In genomic region chr9:46378339-46378738, GRCm38 (mm10) we compare ENCODE assay signal across 31 mouse cellular contexts. TPM values are rescaled to one million over a fixed set of nuclear protein-coding genes. Genes with fewer than 3 reads are reported as not detected.
DNase-seq lines count a peak whose midpoint lies in the region; ATAC-seq and TF ChIP-seq lines count a peak whose summit lies in the region.
"Had no signal": no experiment of that assay in that cellular context is flagged by ENCODE, and none has a peak within 500 bp of the region (broad histone marks: within the 10 kb centered on the region; RNA-seq: fewer than 3 reads in every experiment).

No protein-coding gene starts in this region.

- H3K4me1 ChIP-seq in forebrain, postnatal 0 days (ENCODE audit: insufficient read depth), result no peaks in the 10 kb centered on the region
- H3K4me1 ChIP-seq in forebrain, embryonic 15.5 days, result no peaks in the 10 kb centered on the region
- H3K4me1 ChIP-seq: heart, embryonic 15.5 days; midbrain, embryonic 13.5 days had no signal

- no peaks in the 10 kb centered on the region for H3K36me3 ChIP-seq in forebrain, postnatal 0 days (ENCODE audit: insufficient read depth)
- H3K36me3 ChIP-seq in forebrain, embryonic 15.5 days, result no peaks in the 10 kb centered on the region
- H3K36me3 ChIP-seq: embryonic facial prominence, embryonic 10.5 days; heart, embryonic 15.5 days; limb, embryonic 10.5 days; midbrain, embryonic 13.5 days had no signal

- no peaks in the 10 kb centered on the region for H3K9me3 ChIP-seq in forebrain, postnatal 0 days (ENCODE audit: low read length)
- H3K9me3 ChIP-seq in forebrain, embryonic 15.5 days, result no peaks in the 10 kb centered on the region
- H3K9me3 ChIP-seq: embryonic facial prominence, embryonic 10.5 days; heart, embryonic 15.5 days; limb, embryonic 10.5 days; midbrain, embryonic 13.5 days had no signal

- TF ChIP-seq CTCF in forebrain, postnatal 0 days (IDR thresholded peaks at IDR 0.05; ENCODE audit: low read depth), result peak; percentile 32; the same call in 1 of the 2 replicates
- peak; percentile 59 for TF ChIP-seq CTCF in layer of hippocampus, adult 2 months (conservative IDR thresholded peaks at IDR 0.05)

- no peak for DNase-seq in forebrain, postnatal 0 days
- no peak for DNase-seq in layer of hippocampus, adult 2 months (ENCODE audit: low spot score in 2 of 2)
- DNase-seq in layer of hippocampus, postnatal 25 days (ENCODE audit: extremely low spot score in 1 of 2, low spot score in 1 of 2), result no peak
- DNase-seq in 3T3-L1 (ENCODE audit: low read depth, low spot score) (peak; percentile 8), ZHBTc4 (ENCODE audit: low read depth, low spot score) (peak; percentile 59)
- no peak for DNase-seq in kidney, adult 11 months
- no peak for DNase-seq in urinary bladder, adult 18-20 months (ENCODE audit: low spot score in 2 of 2)
- DNase-seq: adrenal gland, adult 8-10 months; cerebellum, adult 9-10 months; gastrocnemius, postnatal 10 days; kidney, postnatal 10 days; lung, postnatal 14 days; right cerebral cortex, postnatal 25 days had no signal

- H3K4me2 ChIP-seq in forebrain, postnatal 0 days (ENCODE audit: low read depth), result no peak overlapping the region
- H3K4me2 ChIP-seq in forebrain, embryonic 15.5 days (replicated peaks), result no peak overlapping the region
- H3K4me2 ChIP-seq: heart, embryonic 15.5 days; midbrain, embryonic 13.5 days had no signal

- no peak overlapping the region for H3K9ac ChIP-seq in forebrain, postnatal 0 days
- H3K9ac ChIP-seq in forebrain, embryonic 15.5 days (replicated peaks), result no peak overlapping the region
- H3K9ac ChIP-seq: heart, embryonic 15.5 days; midbrain, embryonic 13.5 days had no signal

- no peak overlapping the region for H3K27ac ChIP-seq in forebrain, postnatal 0 days (ENCODE audit: low read depth, low read length)
- no peak overlapping the region for H3K27ac ChIP-seq in forebrain, embryonic 15.5 days (replicated peaks)
- H3K27ac ChIP-seq in layer of hippocampus, adult 2 months, result no peak overlapping the region
- H3K27ac ChIP-seq: embryonic facial prominence, embryonic 10.5 days; heart, embryonic 15.5 days; midbrain, embryonic 13.5 days had no signal

- no peak for ATAC-seq in forebrain, postnatal 0 days
- no peak for ATAC-seq in forebrain, embryonic 15.5 days (replicated peaks)
- ATAC-seq: midbrain, embryonic 13.5 days had no signal

- no peak overlapping the region for H3K4me3 ChIP-seq in forebrain, postnatal 0 days (ENCODE audit: low read depth, low read length)
- no peak overlapping the region for H3K4me3 ChIP-seq in forebrain, embryonic 15.5 days
- H3K4me3 ChIP-seq in layer of hippocampus, adult 2 months, result no peak overlapping the region
- H3K4me3 ChIP-seq: embryonic facial prominence, embryonic 10.5 days; heart, embryonic 15.5 days; limb, embryonic 10.5 days; midbrain, embryonic 13.5 days; myocyte had no signal

- no peaks in the 10 kb centered on the region for H3K27me3 ChIP-seq in forebrain, postnatal 0 days (ENCODE audit: insufficient read depth, low read length)
- H3K27me3 ChIP-seq in forebrain, embryonic 15.5 days, result no peaks in the 10 kb centered on the region
- H3K27me3 ChIP-seq: heart, embryonic 15.5 days; midbrain, embryonic 13.5 days had no signal

- WGBS in forebrain, postnatal 0 days, result 88% methylated on average over 3 of the region's 3 CpGs
- 79% methylated on average over 3 of the region's 3 CpGs for WGBS in forebrain, embryonic 15.5 days

RNA-seq across cellular contexts. Expression of gene 4931429L15Rik, which starts 58.6 kb away (rescaled TPM):
- total RNA-seq in forebrain, postnatal 0 days (2014; rRNA removed), result not detected in 2 replicates
- not detected in 2 replicates for polyA plus RNA-seq in forebrain, postnatal 0 days (2015; fragmentation: Nextera tagmentation; extraction: Ambion mirVana)
- polyA plus RNA-seq in forebrain, embryonic 15.5 days (2015; fragmentation: Nextera tagmentation; extraction: Ambion mirVana), result not detected in 2 replicates
- not detected for total RNA-seq in layer of hippocampus, adult 2 months (2021)
- total RNA-seq in layer of hippocampus, postnatal 25 days (2021), result not detected
- total RNA-seq: adrenal gland, adult 8-10 months; common myeloid progenitor, adult 5-6 weeks; gastrocnemius, postnatal 10 days; heart, adult 8-10 months; hematopoietic stem cell, adult 5-6 weeks; layer of hippocampus, adult 18-20 months; left cerebral cortex, adult 18-20 months; liver, adult 2 months; megakaryocyte, adult 5-6 weeks had no signal
- polyA plus RNA-seq: embryonic facial prominence, embryonic 10.5 days; forebrain, embryonic 11.5 days; heart, embryonic 15.5 days; intestine, embryonic 14.5 days; limb, embryonic 10.5 days; liver, adult 2 months; myocyte; neural tube, embryonic 14.5 days; stomach, embryonic 16.5 days; thymus, postnatal 0 days had no signal

Comparison
In these comparisons a context has a peak if more than half of its experiments do, and no peak if none do; other contexts are left out.
1. DNase-seq: peak in 3T3-L1 (single experiment) and ZHBTc4 (single experiment); none in forebrain, postnatal 0 days (single experiment), layer of hippocampus, adult 2 months (0 of 2), layer of hippocampus, postnatal 25 days (0 of 2), kidney, adult 11 months (single experiment) and urinary bladder, adult 18-20 months (0 of 2).